Mouse (Mus musculus) activated CD4-positive, CD25-positive, alpha-beta regulatory T cell (primary cell): ENCODE results near the gene Serpinb3a. TPM values are rescaled to one million over a fixed set of nuclear protein-coding genes. Genes with fewer than 3 reads are reported as not detected.

Source experiments
- polyA plus RNA-seq, 2 experiments: library from polyadenylated mRNA; unstranded; fragments of 100-300 nt; shearing (Covaris generic); gene quantifications; one replicate each; pipeline ENCODE4 v1.2.1; 2017

Gene Serpinb3a
- not detected for polyA plus RNA-seq

DNA sequence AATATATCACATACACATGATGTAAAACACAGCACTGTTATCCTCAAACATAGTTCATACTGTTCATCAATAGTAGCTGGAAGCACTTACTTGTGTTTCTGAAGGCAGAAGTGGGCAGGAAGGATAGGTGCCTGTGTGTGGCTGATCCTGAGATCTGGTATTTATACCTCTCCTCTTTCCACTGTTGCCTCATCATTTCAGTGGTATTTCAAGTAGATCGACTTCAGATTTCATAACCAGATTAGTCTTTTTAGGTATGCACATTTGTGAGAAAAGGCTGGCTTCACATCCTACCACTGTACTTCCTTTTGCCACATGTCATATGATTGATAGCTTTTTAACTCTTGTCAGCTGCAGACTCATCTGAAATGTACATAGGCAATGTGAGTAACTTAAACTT is at the start of gene Serpinb3a:
Gene Serpinb3a, minus strand, starts transcription at position 101 of the 400 bp plus-strand sequence.

DNA sequence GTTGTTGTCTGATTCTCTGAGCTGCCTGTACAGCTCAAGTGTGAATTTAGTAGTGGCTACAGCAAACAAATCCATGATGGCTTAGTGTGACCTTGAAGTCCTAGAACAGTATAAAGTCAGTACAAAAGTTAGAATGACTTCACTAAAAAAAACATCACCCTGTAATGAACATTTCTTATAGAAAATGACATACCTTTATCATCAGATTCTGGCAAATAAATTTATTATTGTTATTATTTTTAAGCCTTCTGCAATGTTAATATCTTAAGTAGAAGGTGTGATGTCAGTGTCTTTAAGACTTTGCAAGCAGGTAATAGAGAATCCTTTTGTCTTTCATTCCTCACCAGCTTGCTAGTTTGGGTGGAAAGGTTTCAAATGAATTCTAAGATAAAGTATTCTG is 31.3 kb upstream of the Serpinb3a start, which contains the start of gene Serpinb3d:
Gene Serpinb3d, minus strand, starts transcription at position 101 of the 400 bp plus-strand sequence.

Other genes with a start within 250 kb of the Serpinb3a start
- gene Serpinb5, start 191.1 kb downstream of the Serpinb3a start, polyA plus RNA-seq, result not detected
- under 1 TPM in 1 of 2 experiments, not detected in 1; 0.16 TPM for gene Serpinb12, start 117.9 kb downstream of the Serpinb3a start, polyA plus RNA-seq
- gene Serpinb13, start 71.3 kb downstream of the Serpinb3a start, polyA plus RNA-seq, result not detected
- gene Serpinb3d, start 31.2 kb upstream of the Serpinb3a start, polyA plus RNA-seq, result not detected
- gene Serpinb3b, start 226.1 kb upstream of the Serpinb3a start, polyA plus RNA-seq, result not detected
- not detected for gene Serpinb3c, start 226.1 kb upstream of the Serpinb3a start, polyA plus RNA-seq